Mouse (Mus musculus): ENCODE results near the gene Fam193b.
A peak's percentile ranks its signal among the peaks of the same experiment; 100 is the strongest.
"Not testable (repeated sequence)": the region's sequence is repeated elsewhere in the genome, so short reads cannot be mapped to it uniquely, and the experiment has no call there.

Fam193b gene

DNA sequence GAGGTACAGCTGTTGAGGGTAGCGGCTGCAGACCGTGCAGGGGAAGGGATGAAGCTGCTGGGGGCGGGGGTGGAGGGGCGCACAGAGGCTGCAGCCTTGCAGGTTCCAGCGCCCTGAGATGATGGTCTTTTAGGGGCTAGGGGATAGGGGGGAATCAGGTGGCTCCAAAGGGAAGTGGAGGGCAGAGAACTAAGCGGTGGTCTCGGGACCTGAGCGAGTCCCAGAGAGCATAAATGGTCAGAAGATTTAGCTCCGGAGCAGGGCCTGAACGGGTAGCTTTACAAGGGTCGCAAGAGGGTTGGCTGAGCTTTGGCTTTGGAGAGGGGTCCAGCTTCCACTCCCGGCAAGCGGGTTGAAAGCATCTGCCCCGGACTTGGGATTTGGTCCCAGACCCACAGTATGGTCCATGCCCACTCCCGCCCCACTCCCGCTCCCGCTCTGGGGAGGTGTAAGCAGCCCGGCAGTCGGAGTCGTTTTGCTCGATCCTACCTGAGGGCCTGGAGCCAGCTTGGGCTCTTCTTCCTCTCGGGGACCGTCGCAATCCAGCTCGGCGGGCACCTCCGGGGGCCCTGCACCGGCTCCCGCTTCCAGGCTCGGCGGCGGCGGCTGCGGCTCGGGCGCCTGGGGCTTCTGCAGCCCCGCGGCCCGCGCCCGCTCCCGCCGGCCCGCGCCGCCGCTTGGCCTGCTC lies 490 bp downstream of the Fam193b start:
- peak; percentile 70 for DNase-seq

- peak; percentile 48 for DNase-seq
These were observed 1.1 kb downstream of the Fam193b start for GRCm38 (mm10) chr13:55569726-55570285.

- not testable (repeated sequence) for DNase-seq
These were observed 2.4 kb downstream of the Fam193b start for GRCm38 (mm10) chr13:55568524-55568923.

- no peak for DNase-seq
These were observed 3.0 kb downstream of the Fam193b start for GRCm38 (mm10) chr13:55567949-55568348.

DNA sequence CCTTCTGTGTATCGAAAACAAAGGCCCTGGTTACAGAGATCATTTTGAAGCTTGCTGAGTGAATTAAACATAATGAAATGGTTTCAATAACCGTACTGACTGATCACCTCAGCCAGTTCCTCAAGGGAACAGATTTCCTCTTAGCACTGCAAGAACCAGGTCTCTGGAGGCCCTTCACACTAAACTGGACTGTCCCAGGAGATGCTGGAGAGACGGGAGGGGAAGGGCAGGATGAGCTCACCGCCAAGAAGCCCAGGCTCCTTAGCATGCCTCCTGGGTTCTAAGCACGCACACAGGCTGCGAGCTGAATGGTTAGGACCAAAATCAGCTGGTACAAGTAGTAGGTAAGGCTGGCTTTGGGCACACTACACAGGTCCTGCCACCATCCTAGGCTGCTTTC lies 3.9 kb downstream of the Fam193b start:
- DNase-seq, result no peak

DNA sequence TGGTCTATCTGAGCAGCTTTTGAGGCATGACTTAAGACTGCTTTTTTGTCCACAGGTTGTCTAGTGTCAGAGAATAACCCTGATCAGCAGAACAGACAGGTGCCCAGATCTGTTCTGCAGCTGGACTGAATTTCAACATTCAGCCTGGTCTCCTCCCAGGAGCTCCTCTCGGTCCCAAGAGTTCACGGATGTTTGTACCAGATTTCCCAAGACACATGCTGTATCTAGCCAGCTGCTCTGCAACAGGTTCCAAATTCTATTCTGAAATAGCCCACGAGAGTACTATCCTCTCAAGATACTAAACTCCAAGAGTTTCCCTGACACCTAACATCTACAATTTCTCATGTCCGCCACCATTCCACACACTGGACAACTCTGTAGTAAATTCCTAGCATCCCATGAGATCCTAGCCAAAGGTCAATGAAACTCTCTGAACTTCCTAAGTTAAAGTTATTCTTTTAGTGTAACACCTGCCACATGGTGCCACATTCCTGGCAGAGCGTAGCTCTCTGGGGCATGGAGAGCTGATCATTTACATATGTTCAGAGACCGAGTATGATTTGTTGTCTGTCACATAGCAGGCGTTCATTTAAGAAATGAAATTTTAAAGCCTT lies 7.5 kb downstream of the Fam193b start:
- no peak for DNase-seq

DNA sequence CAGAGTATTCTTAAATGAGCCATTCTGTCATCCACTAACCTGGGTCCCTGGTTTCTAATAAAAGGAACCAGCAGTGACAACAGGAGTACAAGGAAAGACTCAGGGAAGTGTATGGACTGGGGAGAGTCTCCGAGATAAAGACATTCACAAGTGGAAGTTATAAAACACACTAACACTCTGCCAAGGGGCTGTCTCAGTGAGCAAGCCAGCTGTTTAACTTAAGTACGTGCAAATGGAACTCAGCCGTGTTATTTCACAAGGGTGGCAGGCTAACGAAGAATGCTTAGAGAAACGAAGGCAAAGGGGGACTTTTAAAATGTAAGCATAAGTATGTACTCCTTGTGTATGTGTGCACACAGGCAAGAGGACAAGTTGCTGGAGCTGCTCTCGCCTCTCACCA lies 13.4 kb downstream of the Fam193b start:
- no peak for DNase-seq

DNA sequence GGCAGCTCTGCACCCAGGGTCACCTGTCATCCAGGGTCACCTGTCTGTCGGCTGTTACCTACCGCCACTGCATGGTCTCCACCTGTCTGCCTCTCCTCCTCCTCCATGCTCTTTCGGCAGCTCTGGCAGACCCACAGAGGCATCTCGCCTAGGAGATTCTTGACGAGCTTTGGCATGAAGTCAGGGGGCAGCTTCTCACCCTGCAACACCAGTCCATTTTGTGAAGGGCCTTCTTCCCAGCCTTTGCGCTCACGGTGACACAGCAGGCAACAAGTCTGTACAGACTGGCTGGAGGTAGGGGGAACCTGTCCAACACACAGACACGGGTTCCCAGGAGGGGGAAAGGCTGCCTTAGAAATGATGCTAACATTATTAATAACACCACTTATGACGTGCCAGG lies 15.0 kb downstream of the Fam193b start:
- no peak for DNase-seq

- no peak for DNase-seq
These were observed 21.9 kb downstream of the Fam193b start for GRCm38 (mm10) chr13:55549061-55549460.

GRCm38 (mm10) chr13:55548426-55548825 lies 22.5 kb downstream of the Fam193b start:
- DNase-seq, result no peak

- no peak for DNase-seq
These were observed 23.0 kb downstream of the Fam193b start for GRCm38 (mm10) chr13:55547916-55548315.

- no peak for DNase-seq
These were observed 26.1 kb downstream of the Fam193b start for GRCm38 (mm10) chr13:55544792-55545191.

DNA sequence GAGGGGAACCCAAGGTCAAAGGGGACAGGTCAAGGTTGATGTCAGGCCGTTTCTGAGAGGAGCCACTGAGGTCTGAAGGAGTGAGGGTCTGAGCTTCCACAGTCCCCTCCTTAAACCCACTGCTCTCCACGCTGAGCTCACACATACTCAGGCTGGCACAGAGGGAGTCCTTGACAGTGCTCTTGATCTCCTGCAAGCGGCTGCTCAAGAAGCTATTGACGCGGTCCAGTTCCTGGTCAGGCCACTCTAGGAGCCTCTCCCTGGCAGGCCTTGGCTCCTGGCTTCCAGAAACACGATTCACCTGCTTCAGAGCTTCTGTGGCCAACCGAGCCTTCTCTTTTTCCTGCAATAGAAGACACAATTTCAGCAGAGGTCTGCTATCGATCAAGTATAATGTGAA lies 27.5 kb downstream of the Fam193b start:
- DNase-seq, result no peak

DNA sequence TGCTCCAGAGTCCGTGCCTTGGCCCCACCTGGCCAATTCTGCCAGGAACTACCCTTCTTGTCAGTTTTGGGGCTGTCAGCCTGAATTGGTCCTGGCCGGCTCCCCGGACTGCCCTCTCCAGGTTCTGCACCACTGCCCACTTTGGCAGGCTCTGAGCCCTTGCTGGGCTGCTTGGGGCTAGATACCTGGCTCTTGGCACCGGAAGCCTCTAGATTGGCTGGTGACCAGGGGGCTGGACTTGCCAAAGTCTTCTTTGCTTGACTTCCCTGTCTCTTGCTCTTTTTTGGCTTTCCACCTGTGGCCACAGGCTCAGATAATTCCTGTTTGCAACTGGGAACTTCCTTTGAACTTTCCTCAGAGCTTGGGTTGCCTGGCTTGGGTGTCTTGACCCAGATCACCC lies 28.0 kb downstream of the Fam193b start:
- no peak for DNase-seq

- peak; percentile 42 for DNase-seq
These were observed 30.0 kb downstream of the Fam193b start for GRCm38 (mm10) chr13:55540933-55541332.

- DNase-seq, result peak; percentile 98
These were observed 34.4 kb downstream of the Fam193b start, which contains the start of gene Ddx41 for GRCm38 (mm10) chr13:55536194-55537175. TSS of gene Ddx41 (minus strand) at chr13:55536658.

GRCm38 (mm10) chr13:55535796-55536193 lies 35.1 kb downstream of the Fam193b start:
- no peak for DNase-seq

DNA sequence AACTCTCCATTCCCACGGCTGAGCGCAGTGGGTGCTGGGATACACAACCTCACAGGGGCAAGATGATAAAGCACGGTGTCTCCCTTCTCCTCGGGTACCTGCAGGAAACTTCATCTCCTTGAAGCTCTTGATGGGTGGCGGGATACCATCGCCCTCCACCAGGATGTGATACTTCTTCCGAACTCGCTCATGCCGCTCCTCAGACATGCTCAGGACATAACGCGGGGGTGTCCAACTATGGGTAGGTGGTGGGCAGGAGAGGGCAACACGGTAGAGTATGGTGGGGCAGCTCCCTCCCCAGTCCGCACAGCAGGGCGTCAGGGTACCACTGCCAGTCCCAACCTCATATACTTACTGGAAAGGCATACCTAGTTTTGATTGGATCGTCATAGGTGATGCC lies 35.7 kb downstream of the Fam193b start:
- DNase-seq, result no peak

DNA sequence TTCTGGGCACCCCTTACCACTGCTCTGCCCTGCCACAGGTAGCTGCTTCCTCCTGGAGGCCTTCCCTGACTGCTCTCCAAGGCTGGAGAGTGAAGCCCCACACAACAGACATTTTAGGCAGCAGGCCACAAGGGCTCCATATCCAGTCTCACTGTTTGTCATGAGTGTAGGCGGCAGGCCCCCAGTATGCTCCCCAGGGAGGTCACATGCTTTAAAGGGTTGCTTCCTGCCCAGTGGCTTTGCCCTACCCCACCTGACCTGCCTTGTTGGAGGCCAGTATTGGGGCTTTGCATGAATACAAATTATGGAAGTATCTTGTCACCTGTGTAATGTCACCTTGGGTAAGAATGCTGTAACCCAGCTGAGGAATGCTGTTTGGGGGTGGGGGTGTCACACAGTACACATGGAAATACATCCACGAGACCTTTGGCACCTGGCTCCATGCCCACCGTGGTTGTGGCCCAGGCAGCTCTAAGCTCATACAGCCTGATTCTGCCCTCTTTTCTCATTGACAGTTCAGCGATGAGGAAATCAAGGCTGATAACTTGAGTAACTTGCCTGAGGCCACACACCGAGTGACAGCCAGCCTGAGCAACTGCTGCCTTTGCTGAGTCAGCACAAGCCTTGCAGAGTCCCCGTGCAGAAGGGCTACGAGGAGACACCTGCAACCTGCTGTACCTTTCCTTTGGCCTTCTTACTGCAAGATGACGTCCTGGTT lies 41.6 kb downstream of the Fam193b start, which contains the start of gene Dok3:
Gene Dok3, minus strand, starts transcription at position 99 of the 718 bp plus-strand sequence.
- DNase-seq, result no peak

GRCm38 (mm10) chr13:55527834-55528772 lies 42.8 kb downstream of the Fam193b start:
- DNase-seq, result no peak

DNA sequence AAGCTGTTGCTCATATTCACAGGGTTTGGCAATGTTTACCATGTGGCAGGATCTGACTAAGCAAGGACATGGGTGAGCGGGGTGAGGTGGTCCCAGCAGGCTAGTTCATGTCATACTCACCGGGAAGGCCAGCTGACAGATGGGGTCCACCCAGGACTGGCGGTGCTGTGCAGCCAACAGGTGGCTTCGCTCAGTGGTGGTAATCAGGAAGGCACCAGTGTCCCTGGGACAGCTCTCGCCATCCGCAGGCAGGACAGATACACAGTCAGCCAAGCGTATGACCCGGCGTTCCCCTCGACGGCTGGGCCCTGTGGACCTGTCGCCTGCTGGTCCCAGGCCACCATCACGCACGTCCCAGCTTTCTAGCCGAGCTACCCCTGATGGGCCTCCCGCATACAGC lies 43.7 kb downstream of the Fam193b start:
- DNase-seq, result no peak
